Mouse (Mus musculus): ENCODE measurements around the gene Gm10964. TPM values are rescaled to one million over a fixed set of nuclear protein-coding genes. Genes with fewer than 3 reads are reported as not detected.
"Not testable (repeated sequence)": the region's sequence is repeated elsewhere in the genome, so short reads cannot be mapped to it uniquely, and the experiment has no call there.

Gm10964 gene
- polyA plus RNA-seq, 1 experiment from 2014 or later, result not detected

DNA sequence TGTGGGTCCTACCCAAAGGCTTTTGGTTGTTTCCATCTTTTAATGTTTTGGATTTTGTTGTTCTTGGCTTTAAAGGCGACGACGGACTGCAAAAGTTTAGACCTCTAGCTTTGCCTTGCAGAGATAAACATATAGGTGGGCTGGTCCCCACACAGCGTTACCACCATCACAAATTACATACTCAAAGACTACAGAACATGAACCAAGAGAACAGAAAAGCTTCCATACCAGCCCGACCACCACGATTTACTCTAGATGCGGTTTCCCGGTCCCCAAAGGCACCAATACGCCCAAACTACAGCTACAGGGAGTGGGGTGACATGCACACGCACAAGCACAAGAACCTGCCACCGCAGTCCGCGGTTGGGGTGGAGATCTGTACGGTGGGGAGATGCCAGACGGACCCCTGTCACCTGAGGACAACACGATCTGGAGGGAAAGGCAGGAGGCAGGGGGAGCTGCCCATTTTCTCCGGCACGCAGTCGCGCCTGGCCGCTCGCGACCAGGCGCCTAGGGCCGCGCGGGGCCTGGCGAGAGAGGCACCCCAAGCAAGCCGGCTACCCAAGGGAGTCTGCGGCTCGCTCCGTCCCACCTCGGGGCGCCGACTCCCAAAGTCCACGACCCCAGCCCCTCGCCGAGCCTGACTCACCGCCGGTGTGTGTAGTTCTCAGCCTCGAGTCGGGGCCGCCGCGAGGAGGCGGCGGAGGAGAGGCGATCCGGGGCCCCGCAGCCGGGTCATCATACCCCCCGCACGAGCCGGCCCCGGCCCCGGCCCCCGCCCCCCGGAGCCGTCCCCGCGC, 51.4 kb downstream of the Gm10964 start:
- no peak for DNase-seq (ENCODE audit: low spot score)
- H3K4me3 ChIP-seq, result peak overlapping the region; percentile 96
- H3K27ac ChIP-seq (replicated peaks), result peak overlapping the region; percentile 98
- no peaks in the 10 kb centered on the region for H3K9me3 ChIP-seq (replicated peaks)
- H3K4me1 ChIP-seq, result peaks cover 26% of the 10 kb centered on the region
- no peaks in the 10 kb centered on the region for H3K36me3 ChIP-seq
- under 1% methylated on average over 54 of the region's 61 CpGs for WGBS
- H3K27me3 ChIP-seq (ENCODE audit: low read depth, poor library complexity, severe bottlenecking), result no peaks in the 10 kb centered on the region

- Histone ChIP-seq H3K27ac (replicated peaks) (peak within 1 kb of the TSS; percentile 98), H3K4me1 (peaks cover 26% of the 10 kb centered on the region), H3K9me3 (replicated peaks) (no peaks in the 10 kb centered on the region), H3K27me3 (ENCODE audit: low read depth, poor library complexity, severe bottlenecking) (no peaks in the 10 kb centered on the region), H3K4me3 (peak within 1 kb of the TSS; percentile 96), H3K36me3 (no peaks in the 10 kb centered on the region)
- DNase-seq (ENCODE audit: low spot score), result peak; percentile 94
- 11% methylated on average over 49 of the region's 49 CpGs for WGBS
Observed at GRCm38 (mm10) chr3:103791230-103792110, 52.3 kb downstream of the Gm10964 start, which contains the start of gene Hipk1. Gene Hipk1, minus strand, starts transcription at chr3:103791563.

GRCm38 (mm10) chr3:103792111-103792406, 52.9 kb downstream of the Gm10964 start:
- not testable (repeated sequence) for H3K9me3 ChIP-seq (replicated peaks); DNase-seq (ENCODE audit: low spot score); H3K27me3 ChIP-seq (ENCODE audit: low read depth, poor library complexity, severe bottlenecking); H3K36me3 ChIP-seq
- peak overlapping the region; percentile 96; the same call in 1 of the 2 replicates for H3K4me3 ChIP-seq
- 75% methylated on average over 5 of the region's 5 CpGs for WGBS
- H3K4me1 ChIP-seq, result peaks cover 26% of the 10 kb centered on the region
- peak overlapping the region; percentile 98; the same call in 1 of the 2 replicates for H3K27ac ChIP-seq (replicated peaks)

GRCm38 (mm10) chr3:103792566-103792965, 53.4 kb downstream of the Gm10964 start:
- Histone ChIP-seq H3K27ac (replicated peaks) (no peak overlapping the region), H3K4me1 (peaks cover 26% of the 10 kb centered on the region), H3K9me3 (replicated peaks) (no peaks in the 10 kb centered on the region), H3K36me3 (no peaks in the 10 kb centered on the region), H3K4me3 (no peak overlapping the region), H3K27me3 (ENCODE audit: low read depth, poor library complexity, severe bottlenecking) (no peaks in the 10 kb centered on the region)
- 82% methylated on average over 1 of the region's 1 CpGs for WGBS
- no peak for DNase-seq (ENCODE audit: low spot score)

Other genes with a start within 250 kb of the Gm10964 start
- 0.74 and 2.3 TPM in 2 replicates for gene Syt6, start 164.1 kb upstream of the Gm10964 start, polyA plus RNA-seq (2016; fragmentation: Nextera tagmentation; extraction: Ambion mirVana)
- gene Atg4a-ps, start 93.3 kb upstream of the Gm10964 start, polyA plus RNA-seq (2016; fragmentation: Nextera tagmentation; extraction: Ambion mirVana), result 0.10 and 0.11 TPM in 2 replicates
- gene Olfml3, start 1.4 kb upstream of the Gm10964 start, polyA plus RNA-seq (2016; fragmentation: Nextera tagmentation; extraction: Ambion mirVana), result 9.9 TPM in 2 replicates
- 9.9 and 10.8 TPM in 2 replicates for gene Hipk1, start 52.2 kb downstream of the Gm10964 start, polyA plus RNA-seq (2016; fragmentation: Nextera tagmentation; extraction: Ambion mirVana)
- 34.8 and 40.8 TPM in 2 replicates for gene Dclre1b, start 70.1 kb downstream of the Gm10964 start, polyA plus RNA-seq (2016; fragmentation: Nextera tagmentation; extraction: Ambion mirVana)
- gene Ap4b1, start 70.2 kb downstream of the Gm10964 start, polyA plus RNA-seq (2016; fragmentation: Nextera tagmentation; extraction: Ambion mirVana), result 21.1 and 23.3 TPM in 2 replicates
- gene Gm43064, start 70.2 kb downstream of the Gm10964 start, polyA plus RNA-seq (2016; fragmentation: Nextera tagmentation; extraction: Ambion mirVana), result 0.22 TPM in 2 replicates
- gene Bcl2l15, start 93.2 kb downstream of the Gm10964 start, polyA plus RNA-seq (2016; fragmentation: Nextera tagmentation; extraction: Ambion mirVana), result 0.21 TPM in 1 of 2 replicates, not detected in the other
- gene Ptpn22, start 120.4 kb downstream of the Gm10964 start, polyA plus RNA-seq (2016; fragmentation: Nextera tagmentation; extraction: Ambion mirVana), result 0.12 and 0.22 TPM in 2 replicates
- gene Rsbn1, start 174.8 kb downstream of the Gm10964 start, polyA plus RNA-seq (2016; fragmentation: Nextera tagmentation; extraction: Ambion mirVana), result 14.5 and 15.9 TPM in 2 replicates
- 36.1 and 41.4 TPM in 2 replicates for gene Phtf1, start 228.7 kb downstream of the Gm10964 start, polyA plus RNA-seq (2016; fragmentation: Nextera tagmentation; extraction: Ambion mirVana)